Mouse (Mus musculus) MEL-GATA-1-ER (cell line): Measurements from ENCODE around the gene Stxbp5.

Experiments
- DNase-seq: peaks from one replicate; pipeline ENCODE4 v3.0.0-alpha.2; 2012; ENCODE audit warnings: low read depth; ENCODE audit errors: extremely low read depth

Gene Stxbp5

GRCm38 (mm10) chr10:9760264-9760663 lies 140.6 kb downstream of the Stxbp5 start:
- no peak for DNase-seq

DNA sequence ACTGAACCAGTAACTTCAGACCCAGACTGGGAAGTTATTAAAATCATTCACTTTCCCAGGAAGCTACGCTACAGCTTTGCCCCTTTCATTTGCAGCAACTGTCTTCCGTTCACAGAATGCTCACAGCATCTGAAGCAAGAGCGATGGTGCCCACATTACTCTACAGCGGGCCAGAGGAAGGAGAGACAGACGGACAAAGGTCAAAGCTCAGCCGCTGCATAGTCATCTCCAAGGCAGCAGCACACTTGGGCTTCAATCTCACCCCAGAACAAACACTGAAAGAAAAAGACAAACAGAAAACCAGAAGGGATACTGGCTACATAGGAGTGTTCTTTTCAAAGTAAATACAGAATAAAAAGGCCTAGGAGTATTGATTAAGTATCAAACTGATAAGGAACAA lies 144.3 kb downstream of the Stxbp5 start:
- DNase-seq: no peak

DNA sequence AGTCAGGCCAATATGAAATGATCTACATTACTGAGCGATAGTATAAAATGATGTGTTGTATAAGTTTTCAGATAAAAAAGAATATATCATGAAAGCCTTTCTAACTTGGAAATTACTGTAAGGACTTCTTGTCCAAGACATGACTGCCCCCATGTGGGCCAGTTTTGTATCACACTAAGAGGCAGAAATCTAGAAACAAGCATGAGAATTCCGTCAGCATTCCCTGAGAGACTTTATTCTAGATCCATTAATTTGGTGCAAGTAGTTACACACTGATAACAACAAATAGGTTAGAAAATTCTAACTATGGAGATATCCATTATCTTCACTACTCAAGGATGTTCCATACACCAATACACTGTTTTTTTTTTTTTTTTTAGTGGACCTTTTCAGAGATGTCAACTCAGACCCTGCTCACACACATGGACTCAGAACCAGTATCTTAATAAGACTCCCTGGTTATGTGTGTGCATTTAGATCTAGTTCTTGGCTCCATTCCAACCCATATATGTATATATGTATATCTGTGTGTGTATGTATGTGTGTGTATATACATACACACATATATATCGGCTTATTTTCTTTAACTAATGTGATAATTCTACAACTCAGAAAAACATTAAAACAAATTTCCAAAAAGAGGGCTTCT lies 145.9 kb downstream of the Stxbp5 start:
- peak; percentile 1 for DNase-seq

DNA sequence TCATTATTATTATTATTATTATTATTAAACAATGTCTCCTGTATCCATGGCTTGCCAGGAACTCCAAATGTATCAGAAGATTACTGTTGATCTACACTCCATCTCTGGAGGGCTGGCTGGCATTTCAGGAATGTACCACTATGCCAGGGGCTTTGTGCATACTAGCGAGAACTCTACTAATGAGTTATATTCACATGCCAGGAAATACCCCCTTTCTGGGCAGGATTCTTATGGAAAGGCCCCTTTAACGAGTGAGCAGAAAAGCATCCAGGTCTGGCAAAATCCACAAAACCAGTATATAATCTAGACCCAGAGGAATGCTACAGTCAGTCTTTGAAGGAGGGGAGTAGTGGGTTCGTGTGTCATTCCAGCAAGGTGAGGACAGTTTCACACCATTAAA lies 167.0 kb downstream of the Stxbp5 start:
- DNase-seq: no peak

DNA sequence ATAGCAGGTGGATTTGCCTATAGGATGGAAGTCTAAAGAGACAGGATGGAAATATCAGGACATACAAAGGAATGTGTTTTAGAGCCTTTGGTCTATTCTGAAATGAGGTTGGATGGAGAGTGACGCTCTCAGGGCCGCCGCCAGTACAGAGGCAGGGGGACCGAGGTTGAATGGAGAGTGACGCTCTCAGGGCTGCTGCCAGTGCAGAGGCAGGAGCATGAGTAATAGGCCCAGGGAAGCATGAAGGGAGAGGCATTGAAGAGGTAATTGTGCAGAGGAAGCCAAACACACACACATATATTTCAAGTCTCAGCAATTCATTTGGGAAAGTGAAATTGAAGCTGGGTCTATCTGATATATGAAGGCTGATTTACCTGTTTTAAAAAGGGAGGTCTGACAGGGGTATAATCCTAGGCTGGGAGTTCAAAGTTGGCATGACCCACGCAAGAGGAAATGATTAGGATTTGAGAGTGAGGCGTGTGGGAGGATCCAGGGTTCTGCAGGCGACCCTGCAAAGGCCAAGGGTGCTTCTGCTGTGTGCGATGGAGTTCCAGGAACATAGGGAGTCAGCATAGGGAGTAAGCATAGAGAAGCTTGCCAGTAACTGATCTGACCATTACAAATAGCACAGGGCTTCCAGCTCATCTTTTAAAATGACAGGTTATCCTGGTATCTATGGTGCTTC lies 168.7 kb downstream of the Stxbp5 start:
- no peak for DNase-seq

DNA sequence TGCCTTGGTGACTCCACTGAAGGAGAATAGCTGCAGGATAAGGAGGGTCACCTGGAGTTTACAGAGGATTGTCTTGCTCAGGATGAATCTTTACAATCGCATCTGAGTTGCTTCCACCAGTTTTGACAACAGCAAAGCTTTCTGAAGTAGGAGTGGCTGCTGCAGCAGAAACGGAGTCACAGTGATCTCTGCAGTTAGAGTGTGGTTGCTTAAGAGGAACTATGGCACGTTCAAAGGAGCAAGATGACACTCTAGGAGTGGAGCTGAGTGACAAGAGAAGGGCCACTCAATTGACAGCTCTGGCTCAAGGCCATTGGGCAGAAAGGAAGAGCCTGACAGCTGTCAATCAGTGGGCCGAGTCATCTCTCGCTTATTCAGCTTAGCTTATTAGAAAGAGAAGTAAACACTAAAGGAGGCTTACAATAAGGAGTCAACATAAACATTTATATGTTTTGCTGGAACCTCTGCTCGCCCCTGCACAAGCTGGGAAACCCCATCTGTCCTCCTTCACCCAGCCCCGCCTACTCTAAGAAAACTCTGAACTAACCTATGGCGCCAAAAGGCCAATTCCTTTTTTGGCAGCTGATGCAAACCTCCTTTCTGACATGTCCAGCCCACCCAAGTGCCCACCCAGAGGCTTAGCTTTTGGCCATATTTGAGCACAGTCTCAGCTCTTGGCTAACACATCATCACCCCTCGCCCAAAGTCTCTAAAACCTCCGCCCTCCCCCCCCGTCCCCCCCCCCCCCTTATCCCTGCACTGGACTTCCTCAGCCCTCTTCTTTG lies 178.2 kb downstream of the Stxbp5 start:
- DNase-seq: no peak

DNA sequence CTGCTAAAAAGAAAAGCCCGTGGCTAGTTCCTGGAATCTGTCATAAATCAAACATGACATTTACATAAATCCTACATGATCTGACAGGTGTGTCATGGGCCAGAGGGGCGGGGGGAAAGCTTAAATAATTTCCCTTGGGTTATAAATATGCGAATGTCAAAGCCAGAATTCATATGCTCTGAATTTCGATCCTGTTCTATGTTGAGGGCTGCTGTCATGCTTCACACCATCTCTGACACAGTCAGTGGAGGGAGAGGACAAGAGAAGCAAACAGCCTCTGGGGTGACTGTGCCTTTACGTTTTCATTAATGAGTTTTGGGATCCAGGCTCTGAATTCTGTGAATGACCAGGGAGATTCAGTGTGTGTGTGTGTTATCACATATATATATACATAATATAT lies 180.9 kb downstream of the Stxbp5 start:
- no peak for DNase-seq

- DNase-seq: no peak
Measured at GRCm38 (mm10) chr10:9718086-9718485, 182.8 kb downstream of the Stxbp5 start.
